Mouse (Mus musculus): ENCODE results near the gene Cntrob. TPM values are rescaled to one million over a fixed set of nuclear protein-coding genes. Genes with fewer than 3 reads are reported as not detected.
A peak's percentile ranks its signal among the peaks of the same experiment; 100 is the strongest.
"Not testable (repeated sequence)": the region's sequence is repeated elsewhere in the genome, so short reads cannot be mapped to it uniquely, and the experiment has no call there.

The Cntrob gene
- total RNA-seq, 2 experiments from 2014 or later, result 4.7 to 6.6 TPM

DNA sequence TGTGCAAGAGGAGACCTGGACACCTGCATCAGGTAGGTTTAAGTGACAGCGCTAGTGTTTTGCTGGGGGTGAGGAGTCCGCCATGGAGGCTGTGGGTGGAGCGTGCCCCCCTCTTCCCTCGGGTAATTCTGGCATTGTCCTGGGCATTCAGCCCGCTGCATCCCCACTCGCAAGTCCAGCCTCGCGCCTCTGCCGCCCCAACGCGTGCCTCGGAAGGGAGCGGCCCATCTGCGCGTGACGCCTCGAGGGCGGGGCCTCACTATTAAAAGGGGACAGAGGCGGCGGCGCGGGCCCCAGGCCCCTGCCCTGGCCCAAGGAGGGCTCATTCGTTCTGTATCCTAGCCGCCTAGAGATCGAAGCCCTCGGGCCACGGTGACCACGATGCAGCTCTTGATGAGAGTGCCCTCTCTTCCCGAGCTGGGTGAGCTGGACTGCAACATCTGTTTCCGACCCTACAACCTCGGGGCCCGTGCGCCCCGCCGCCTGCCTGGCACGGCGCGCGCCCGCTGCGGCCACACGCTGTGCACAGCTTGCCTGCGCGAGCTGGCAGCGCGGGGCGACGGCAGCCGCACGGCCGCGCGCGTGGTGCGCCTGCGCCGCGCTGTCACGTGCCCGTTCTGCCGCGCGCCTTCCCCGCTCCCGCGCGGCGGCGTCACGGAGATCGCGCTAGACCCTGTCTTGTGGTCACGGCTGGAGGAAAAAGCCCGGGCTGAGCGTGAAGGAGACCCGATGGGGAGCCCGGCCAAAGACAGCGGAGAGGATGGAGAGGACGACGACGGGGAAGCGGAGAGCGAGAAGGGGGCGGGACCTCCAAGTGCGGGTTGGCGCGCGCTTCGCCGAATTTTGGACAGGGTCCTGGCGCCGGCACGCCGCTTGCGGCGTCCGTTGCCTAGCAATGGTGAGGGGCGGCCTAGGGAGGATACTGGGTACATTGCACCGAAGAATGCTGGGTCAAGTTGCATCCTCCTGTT lies 16.9 kb upstream of the Cntrob start, which contains the start of gene Rnf227:
Rnf227 (plus strand) TSS at position 301 of the 971 bp plus-strand sequence.
- DNase-seq, result peak; percentile 65

DNA sequence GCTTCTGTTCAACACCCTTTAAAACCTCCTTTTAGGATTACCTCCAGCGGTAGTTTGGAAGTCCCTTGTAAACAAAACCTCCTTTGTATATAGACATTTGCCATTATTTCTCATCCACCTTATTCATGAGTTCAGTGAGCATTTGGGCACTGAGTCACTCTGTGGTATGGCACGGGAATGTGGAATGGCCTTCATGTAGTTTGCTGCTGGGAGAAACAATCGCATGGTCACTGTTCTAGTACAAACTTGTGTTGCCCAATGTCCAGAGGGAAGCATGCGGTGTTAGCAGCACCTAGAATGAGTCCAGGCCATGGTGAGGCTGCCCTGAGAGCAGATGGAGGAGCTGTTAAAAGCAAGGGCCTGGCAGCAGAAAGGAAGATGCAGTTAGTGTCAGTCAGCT lies 11.2 kb upstream of the Cntrob start:
- no peak for DNase-seq

DNA sequence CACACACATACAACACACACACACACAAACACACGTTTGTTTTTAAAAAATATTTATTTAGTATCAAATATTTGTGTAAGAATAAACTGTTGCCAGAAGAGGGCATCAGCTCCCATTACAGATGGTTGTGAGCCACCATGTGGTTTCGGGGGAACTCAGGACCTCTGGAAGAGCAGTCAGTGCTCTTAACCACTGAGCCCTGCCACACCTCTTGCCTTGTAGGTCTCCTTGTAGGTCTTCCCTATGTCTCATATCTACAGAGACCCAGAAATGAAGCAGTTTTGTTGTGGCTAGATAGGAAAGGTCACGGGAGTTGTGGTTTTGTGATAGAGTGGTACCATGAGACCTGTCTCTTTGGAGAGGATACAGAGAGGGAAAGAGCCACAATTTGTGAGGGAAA lies 10.3 kb upstream of the Cntrob start:
- DNase-seq, result no peak

DNA sequence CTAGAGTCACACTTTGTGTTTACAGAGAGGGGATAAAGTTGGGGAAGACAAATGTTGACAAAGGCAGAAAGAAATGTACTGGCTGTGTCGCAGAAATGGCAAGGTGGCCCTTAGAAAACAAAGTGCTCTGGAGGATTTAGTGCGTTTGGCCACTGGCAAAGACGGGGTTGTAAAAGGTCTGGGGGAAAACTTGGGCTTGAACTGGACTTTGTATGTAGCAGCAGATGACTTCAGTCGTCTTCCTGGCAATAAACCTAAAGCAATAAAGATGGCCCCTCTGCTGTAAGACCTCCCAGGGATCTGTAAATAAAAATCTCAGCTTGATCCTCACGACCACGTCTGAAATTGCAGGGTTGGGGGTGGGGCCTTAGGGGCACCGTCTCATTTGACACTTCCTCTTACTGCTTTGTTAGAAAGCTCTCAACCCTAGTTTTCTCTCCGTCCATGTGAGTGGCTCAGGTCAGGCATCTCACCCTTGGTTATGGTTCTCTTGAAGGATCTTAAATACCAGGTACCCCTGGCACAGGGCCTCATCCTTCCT lies 9.2 kb upstream of the Cntrob start:
- no peak for DNase-seq

DNA sequence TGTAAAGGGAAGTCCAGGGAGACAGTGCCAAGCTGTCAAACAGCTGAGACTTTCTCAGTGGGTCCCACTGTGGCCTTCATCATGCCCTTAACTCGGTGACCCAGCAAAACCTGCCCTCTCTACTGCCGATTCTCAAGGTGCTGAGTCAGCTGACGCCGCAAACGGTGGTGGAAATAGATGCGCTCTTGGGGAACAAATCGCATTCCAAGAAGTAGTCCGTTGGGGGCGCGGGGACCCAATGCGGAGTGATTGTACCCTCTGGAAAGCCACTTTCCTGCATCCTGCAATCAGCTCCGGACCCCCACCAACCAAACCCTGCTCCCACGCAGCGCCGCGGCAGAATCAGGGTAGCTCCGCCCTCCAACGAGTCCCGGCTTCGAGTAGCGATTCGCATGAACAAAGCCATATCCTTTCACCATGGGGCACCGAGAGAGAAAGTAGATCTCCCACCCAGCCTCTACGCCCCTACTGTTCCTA lies 8.4 kb upstream of the Cntrob start:
- DNase-seq, result peak; percentile 75

DNA sequence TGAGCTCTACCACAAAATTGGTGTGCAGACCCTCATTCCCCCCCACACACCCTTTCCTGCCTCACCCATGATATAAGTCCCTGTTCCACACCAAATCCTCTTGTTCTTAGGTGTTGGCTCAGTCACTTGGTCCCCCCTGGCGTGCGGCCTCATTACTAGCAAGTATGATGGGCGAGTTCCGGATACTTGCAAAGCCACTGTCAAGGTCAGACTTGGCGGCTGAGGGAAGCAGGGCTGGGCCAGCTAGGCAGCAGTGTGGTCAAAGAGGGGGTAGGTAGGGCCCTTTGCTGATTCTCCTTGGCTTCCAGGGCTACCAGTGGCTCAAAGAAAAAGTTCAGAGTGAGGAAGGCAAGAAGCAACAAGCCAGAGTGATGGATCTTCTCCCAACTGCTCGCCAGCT lies 7.6 kb upstream of the Cntrob start:
- DNase-seq, result no peak

DNA sequence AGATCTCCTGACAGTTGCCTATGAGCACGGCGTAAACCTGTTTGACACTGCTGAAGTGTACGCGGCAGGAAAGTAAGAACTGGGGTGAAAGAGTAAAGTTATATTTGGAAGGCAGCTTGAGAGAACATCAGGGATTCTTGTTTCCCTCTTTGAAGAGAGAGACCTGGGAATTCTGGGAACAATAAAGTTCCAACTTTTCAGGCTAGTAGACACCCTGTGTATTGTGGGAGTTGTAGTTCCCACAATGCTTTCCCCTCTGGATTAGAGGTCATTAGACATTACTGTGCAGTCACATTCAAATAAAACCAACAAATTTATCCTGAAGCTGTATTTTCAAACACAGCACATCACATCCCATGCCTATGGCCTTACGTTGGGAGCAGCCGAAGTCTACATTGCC lies 4.9 kb upstream of the Cntrob start:
- DNase-seq, result no peak

DNA sequence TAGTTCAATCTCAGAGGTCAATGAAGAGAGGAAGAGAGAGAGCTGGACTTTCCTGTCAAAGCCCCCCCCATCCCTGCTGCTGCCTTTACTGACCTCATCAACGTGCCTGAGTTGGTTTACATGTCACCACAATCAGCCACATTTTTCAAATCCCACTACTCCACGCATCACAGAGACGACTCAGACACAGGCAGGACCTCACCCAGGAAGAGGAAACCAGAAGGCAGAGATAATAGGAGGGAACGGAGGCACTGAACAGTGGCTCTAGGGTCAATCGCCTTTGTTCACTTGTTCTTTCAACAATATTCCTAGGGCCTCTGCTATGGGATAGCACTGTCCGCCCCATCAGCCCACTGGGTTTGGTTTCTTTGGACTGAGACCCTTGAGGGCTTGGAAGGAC lies 4.1 kb upstream of the Cntrob start:
- DNase-seq, result no peak

DNA sequence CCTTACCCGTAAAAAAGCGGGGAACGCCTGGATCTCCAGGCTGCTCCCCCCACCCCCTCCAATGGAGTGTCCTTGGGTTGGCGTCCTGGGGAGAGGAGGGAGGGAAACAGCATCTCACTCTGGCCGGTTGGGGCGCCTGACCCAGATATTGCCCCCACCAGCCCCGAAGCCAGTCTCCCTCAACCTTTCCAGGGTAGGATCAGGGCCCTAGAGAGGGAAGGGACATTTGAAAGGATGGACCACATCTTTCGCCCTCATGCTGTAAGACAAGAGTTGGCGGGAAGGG lies 3.5 kb upstream of the Cntrob start:
- DNase-seq, result no peak

DNA sequence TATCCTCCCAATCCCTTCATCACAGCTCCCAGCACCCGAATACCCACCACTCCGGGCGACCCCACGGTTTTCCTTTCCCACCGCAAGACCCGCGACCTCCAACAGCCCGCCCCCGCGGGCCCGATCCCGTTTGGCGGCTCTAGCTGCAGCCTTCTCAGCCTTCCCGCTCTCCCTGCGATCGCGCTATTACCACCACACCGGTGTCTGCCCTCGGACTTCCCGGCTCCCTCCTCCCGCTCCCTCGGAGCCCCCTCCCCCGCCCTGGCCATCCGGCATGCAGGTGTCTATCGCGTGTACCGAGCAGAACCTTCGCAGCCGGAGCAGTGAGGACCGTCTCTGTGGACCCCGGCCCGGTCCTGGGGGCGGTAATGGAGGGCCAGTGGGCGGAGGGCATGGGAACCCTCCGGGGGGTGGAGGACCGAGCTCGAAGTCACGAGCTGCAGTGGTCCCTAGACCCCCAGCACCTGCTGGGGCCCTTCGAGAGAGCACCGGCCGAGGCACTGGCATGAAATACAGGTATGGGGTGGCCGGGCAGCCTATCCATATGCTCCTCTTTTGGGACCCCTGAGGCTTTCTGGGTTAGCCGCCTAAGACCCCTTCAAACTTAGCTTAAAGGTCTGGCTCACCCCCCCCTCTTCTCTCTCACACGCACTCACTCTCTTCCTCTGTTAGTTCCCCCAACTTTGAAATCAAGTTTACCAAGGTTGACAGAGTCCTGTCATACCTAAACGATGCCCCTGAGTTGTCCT lies 3.0 kb upstream of the Cntrob start:
- peak; percentile 36 for DNase-seq

DNA sequence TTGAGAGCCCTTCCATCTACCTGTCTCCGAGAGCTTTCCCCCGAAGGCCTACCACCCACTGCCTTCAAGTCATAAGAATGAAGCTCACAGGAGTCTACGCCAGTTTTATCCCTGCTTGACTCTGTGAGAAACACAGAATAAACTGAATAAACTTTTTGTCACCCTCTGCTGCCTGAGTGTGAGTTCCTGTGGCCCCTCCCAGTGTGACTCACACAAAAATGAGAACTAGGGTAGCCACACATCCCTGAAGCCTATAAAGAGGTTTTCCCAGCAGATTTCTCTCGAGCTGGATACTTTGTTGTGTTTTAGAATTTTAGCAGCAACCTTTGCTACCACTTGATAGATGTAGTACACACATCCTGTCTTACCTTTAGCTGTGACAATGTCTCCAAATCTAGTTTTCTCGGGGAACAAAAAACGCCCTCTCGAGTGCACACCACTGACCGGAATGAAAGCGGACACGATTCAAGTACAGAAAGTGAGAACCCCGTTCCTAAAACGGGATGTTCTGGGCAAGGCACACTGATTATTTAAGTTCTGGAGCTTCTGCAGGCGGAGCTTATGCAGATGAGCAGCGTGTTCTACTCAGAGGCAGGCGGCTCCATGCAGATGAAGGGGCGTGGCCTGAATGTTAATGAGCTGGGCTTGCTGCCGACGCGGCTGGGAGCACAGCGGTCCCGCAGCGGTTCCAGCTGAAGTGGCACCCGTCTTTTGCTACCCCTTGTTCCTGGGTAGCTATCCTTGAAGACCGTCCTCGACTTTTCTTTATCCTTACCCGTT lies 2.2 kb upstream of the Cntrob start, which contains the start of gene Kcnab3:
Kcnab3 (plus strand) TSS at position 631 of the 780 bp plus-strand sequence.
- peak; percentile 71 for DNase-seq

DNA sequence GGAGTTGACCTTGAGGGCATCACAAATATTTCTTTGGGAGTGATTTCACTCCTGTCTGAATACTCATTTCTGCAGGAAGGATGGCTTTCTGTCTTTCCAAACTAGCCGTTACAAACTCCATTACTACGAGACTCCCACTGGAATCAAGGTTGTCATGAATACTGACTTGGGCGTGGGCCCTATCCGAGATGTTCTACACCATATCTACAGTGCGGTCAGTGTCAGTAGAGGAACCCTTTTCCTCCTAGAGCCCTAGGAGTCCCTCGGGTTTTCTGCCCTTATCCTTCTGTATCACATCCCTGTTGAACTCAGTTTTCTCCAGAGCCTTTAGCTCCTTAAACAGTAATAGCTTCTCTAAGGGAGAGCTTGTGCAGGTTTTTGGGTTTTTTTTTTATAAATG lies 1.2 kb upstream of the Cntrob start:
- DNase-seq, result no peak

DNA sequence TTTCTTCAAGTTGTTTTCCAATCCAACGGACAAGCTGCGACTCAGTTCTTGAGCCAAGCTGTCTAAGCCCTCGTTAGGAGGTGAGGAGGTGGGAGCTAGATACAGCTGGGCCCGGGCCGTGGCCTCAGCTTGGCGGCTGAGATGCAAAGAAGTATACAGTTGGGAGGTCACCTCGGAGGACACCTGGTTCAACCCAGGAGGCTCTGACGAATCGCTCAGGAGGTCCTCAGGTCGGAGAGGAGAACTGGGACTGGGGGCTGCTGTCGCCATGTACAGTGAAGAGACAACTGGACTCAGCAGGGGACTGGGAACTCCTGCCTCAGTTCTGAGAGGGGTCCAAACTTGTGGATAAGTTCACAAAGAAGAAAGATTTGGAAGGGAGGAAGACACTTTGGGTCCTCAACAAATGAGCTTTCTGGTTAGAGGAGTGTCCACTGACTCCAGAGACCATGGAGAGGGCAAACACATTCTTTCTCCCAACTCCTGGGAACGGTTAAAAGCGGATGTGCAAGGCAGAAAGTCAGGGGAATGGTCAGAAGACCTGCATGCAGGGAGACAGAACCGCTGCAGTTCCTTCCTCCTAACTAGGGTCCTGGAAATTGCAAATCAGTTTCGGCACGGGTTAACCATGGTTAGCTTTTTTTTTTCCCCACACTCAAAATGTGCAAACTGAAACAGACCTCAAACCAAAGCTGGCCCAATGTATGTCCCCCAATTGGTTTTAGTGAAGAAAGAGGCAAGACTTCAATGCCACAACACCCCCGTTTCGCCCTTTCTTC lies 693 bp downstream of the Cntrob start:
- no peak for DNase-seq

DNA sequence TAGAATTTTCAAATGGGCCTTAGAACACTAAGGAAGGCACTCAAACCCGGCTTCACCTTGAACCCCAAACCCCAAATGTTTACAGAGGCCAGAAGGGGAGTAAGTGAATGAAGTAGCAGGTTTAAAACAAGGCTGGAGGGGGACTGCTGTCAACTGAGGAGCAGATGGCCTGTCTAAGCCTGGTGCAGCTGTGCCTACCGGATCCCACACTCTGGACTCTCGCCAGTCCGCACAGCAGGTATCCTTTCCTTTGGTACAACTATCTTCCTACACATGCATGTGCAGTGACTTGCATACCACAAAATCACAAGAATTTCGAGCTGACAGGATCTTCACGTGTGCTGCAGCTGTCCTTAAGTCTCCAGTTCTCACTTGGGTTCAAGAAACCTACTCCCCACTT lies 1.6 kb downstream of the Cntrob start:
- no peak for DNase-seq

DNA sequence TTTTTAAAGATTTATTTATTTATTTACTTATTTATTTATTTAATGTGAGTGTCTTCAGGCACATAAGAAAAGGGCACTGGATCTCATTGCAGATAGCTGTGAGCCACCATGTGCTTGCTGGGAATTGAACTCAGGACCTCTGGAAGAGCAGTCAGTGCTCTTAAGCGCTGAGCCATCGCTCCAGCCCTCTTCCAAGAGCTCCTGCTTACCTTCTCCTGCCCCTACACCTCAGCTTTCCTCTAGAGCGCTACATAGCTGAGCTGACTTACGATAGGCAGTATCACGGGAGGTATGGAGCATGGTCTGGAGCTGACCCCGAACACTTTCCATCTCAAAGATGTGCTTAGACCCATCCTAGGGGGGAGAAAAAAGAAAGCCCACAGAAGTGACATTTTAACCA lies 2.0 kb downstream of the Cntrob start:
- no peak for DNase-seq

DNA sequence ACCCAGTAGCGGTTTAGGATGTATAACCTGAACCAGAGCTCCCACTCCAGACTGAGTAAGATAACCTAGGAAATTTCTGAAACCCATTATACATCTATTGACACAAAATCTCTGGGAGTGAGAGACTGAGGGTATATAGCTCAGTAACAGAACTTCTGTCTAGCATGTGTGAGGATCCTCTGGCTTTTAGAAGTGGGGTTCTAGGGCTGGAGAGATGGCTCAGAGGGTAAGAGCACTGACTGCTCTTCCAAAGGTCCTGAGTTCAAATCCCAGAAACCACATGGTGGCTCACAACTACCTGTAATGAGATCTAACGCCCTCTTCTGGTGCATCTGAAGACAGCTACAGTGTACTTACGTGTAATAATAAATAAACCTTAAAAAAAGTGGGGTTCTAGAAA lies 5.6 kb downstream of the Cntrob start:
- not testable (repeated sequence) for DNase-seq

DNA sequence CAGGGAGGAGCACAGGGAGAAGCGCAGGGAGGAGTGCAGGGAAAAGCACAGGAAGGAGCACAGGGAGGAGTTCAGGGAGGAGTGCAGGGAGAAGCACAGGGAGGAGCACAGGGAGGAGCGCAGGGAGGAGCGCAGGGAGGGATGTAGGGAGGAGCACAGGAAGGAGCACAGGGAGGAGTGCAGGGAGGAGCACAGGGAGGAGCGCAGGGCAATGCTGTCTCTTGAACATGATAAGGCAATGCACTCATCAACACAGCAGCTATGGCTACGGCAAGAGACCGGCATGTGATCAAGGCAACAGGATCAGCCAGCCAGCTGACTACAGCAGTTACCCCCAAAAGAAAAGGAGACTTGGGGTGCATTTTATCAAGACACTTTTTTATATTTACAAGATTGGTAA lies 7.2 kb downstream of the Cntrob start:
- DNase-seq, result no peak

DNA sequence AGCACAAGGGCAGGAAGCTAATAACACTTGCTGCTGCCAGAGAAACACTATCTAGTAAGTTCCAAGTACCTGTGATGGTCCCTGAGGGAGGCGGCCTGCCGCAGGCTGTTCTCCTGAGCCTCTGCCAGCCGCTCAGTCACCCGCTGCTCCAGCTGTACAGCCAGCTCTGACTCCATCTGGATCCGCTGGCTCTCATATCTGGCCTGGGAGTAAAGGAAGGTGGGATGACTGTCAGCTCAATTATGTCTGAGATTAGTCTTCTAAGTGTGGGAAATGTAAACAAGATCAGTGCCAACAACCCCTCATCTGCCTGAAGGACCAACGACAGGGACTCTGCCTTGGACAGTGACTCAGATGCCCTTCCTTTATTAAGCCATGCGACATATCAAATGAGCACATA lies 12.3 kb downstream of the Cntrob start:
- peak; percentile 27 for DNase-seq

DNA sequence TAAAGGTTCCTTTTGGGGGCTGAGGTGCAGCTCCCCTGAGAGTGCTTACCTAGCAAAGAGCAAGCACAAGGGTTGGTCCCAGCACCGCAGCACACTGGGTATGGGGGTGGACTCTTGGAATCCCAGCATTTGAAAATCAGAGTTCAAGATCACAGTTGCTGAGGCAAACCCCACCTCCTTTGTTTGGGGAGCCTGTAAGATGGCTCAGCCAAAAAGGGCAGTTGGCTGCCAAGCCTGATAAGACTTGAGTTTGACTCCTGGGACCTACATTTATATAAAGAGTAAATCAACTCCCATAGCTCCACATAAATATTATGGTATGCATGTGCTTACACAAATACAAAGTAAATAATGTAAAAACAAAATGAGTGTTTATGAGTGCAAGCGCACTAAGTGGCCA lies 17.5 kb downstream of the Cntrob start:
- DNase-seq, result no peak

DNA sequence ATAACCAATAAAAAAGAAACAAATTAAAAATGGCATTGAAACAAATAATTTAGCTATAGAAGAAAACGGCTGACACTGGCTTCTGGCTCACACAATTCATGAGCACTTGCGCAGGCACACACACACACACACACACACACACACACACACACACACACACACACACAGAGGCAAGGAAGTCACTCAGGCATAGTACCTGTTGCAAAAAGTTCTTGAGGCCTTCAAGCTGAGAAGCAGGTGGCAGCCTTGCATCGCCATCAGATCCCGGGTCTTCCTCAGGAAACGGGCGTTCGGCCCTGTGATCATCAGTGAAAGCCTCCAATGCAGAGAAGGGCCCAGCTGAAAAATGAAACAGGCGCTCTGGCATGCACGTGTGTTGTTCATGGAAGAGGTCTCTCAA lies 18.3 kb downstream of the Cntrob start:
- DNase-seq, result no peak

DNA sequence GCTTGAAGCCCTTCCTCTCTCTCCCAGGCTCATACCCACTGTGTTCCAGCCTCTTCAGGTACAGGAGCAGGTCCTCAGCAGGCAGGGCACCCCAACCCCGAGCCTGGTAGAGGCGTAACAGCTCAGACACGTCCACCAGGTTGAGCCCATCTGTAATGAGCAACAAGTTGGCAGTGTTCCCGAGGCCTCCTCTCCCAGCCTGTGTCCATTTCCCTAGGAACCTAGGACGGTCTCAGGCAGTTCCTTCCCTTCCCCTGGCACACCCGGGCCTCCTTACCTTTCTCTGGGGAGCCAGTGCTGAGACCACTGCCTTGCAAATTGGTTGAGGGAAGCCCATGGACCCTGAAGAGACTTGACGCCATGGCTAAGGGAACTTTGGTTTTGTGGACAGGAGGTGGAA lies 20.8 kb downstream of the Cntrob start:
- no peak for DNase-seq

DNA sequence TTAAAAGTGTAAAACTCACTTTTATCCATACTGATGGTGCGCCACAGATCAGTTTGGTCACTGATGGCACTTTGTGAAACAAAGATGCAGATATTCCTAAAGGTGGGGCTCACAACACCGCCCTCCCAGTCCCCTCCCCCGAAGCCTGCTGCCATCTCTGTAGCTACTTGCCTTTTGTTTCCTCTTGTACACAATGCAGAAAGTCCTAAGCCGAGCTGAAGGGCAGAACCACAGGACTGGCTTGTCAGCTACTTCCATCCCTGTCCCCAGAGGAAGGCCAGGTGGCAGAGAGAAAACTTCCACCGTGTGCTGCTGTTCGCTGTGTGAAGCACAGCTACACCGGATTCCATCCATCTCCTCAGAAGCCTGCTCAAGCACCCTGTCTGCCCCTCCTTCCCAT lies 25.3 kb downstream of the Cntrob start:
- DNase-seq, result no peak
